22 mouse cellular contexts compared by ENCODE assay signal in the genomic region with DNA sequence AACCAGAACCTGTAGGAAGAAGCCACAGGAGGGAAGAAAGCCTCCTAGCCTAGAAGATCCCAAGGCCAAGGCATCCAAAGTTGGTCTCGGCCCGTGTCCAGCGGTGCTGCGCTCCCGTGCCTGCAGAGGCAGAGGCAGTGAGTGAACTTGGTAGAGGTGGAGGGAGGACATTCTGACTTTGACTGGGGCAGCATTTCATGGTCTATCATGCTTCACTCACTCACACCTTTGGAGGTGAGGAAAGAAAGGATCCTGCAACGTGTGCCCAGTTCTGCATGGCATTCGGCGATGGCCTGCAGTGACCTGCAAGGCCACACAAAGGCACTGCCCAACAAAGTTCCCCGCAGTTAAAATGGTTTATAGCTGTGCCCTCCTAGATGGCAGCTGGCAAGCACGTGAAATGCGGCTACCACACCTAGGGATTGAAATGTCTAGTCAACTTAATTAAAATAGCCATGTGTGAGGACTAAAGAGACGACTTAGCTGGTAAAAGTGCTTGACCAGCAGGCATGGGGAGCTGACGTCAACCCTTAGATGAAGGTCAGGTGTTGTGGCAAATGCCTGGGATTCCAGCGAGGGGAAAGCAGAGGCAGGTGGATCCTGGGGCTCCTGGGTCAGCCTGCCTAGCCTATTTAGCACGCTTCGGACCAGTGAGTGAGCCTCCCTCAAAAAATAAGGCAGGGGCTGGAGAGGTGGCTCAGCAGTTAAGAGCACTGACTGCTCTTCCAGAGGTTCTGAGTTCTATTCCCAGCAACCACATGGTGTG. TPM values are rescaled to one million over a fixed set of nuclear protein-coding genes. Genes with fewer than 3 reads are reported as not detected.
DNase-seq lines count a peak whose midpoint lies in the region; ATAC-seq and TF ChIP-seq lines count a peak whose summit lies in the region.
"Had no signal": no experiment of that assay in that cellular context is flagged by ENCODE, and none has a peak within 500 bp of the region (broad histone marks: within the 10 kb centered on the region; RNA-seq: fewer than 3 reads in every experiment).

No protein-coding gene starts in this region.

- H3K79me2 ChIP-seq in myocyte (ENCODE audit: control insufficient read depth, insufficient read depth), result peaks cover 18% of the 10 kb centered on the region

- DNase-seq in hindbrain, embryonic 10.5 days (ENCODE audit: low spot score), result no peak
- no peak for DNase-seq in heart, embryonic 10.5 days (ENCODE audit: low spot score)
- DNase-seq in heart, postnatal 0 days (ENCODE audit: low spot score), result peak; percentile 74
- no peak for DNase-seq in lung, adult 18-20 months
- DNase-seq in layer of hippocampus, adult 11-12 months (ENCODE audit: low spot score), result no peak
- DNase-seq: adrenal gland, postnatal 25 days; cerebellum, adult 18-20 months; gastrocnemius, postnatal 25 days; kidney, postnatal 4 days; lung, adult 2 months; retina, postnatal 1 day; thymus, adult 18-20 months; thymus, postnatal 4 days had no signal

- TF ChIP-seq CTCF in heart, postnatal 0 days (IDR thresholded peaks at IDR 0.05; ENCODE audit: low read depth), result no peak; the same call in 1 of the 2 replicates

- no peaks in the 10 kb centered on the region for H3K36me3 ChIP-seq in hindbrain, embryonic 10.5 days
- H3K36me3 ChIP-seq in hindbrain, embryonic 12.5 days, result no peaks in the 10 kb centered on the region
- peaks cover 11% of the 10 kb centered on the region for H3K36me3 ChIP-seq in heart, embryonic 10.5 days
- peaks cover 11% of the 10 kb centered on the region; the same call in 1 of the 2 replicates for H3K36me3 ChIP-seq in heart, postnatal 0 days (replicated peaks; ENCODE audit: control insufficient read depth, insufficient read depth, low read length)
- peaks cover 4% of the 10 kb centered on the region for H3K36me3 ChIP-seq in myocyte (ENCODE audit: control insufficient read depth, insufficient read depth)
- H3K36me3 ChIP-seq: midbrain, embryonic 15.5 days; stomach, embryonic 15.5 days had no signal

- TF ChIP-seq EP300 in heart, postnatal 0 days (IDR thresholded peaks at IDR 0.05; ENCODE audit: low read depth), result peak; percentile 83; the same call in 1 of the 2 replicates

- H3K9ac ChIP-seq in hindbrain, embryonic 12.5 days, result no peak overlapping the region
- H3K9ac ChIP-seq in heart, postnatal 0 days (replicated peaks; ENCODE audit: low read depth, low read length), result peak overlapping the region; percentile 40; the same call in 1 of the 2 replicates
- H3K9ac ChIP-seq: hindbrain, embryonic 14.5 days; midbrain, embryonic 15.5 days; stomach, embryonic 15.5 days had no signal

- H3K27me3 ChIP-seq in hindbrain, embryonic 10.5 days (ENCODE audit: insufficient read depth, poor library complexity, severe bottlenecking), result no peaks in the 10 kb centered on the region
- no peaks in the 10 kb centered on the region for H3K27me3 ChIP-seq in hindbrain, embryonic 12.5 days
- H3K27me3 ChIP-seq in heart, embryonic 10.5 days (ENCODE audit: insufficient read depth, poor library complexity, severe bottlenecking), result no peaks in the 10 kb centered on the region
- H3K27me3 ChIP-seq in heart, postnatal 0 days (ENCODE audit: control insufficient read depth, insufficient read depth, low read length), result no peaks in the 10 kb centered on the region
- no peaks in the 10 kb centered on the region for H3K27me3 ChIP-seq in myocyte (ENCODE audit: control insufficient read depth, insufficient read depth, insufficient read length)
- H3K27me3 ChIP-seq: midbrain, embryonic 15.5 days; stomach, embryonic 15.5 days had no signal

- peaks cover 8% of the 10 kb centered on the region; the same call in 1 of the 2 replicates for H3K4me1 ChIP-seq in hindbrain, embryonic 10.5 days (replicated peaks)
- H3K4me1 ChIP-seq in hindbrain, embryonic 12.5 days, result no peaks in the 10 kb centered on the region
- peaks cover 93% of the 10 kb centered on the region for H3K4me1 ChIP-seq in heart, embryonic 10.5 days
- H3K4me1 ChIP-seq in heart, postnatal 0 days (ENCODE audit: control insufficient read depth, insufficient read depth), result peaks cover 82% of the 10 kb centered on the region
- H3K4me1 ChIP-seq: midbrain, embryonic 15.5 days had no signal

- H3K4me2 ChIP-seq in hindbrain, embryonic 12.5 days (replicated peaks), result no peak overlapping the region
- 0 out of 2 replicates have a peak overlapping the region, but pooled peaks have one; percentile 2 for H3K4me2 ChIP-seq in heart, postnatal 0 days (ENCODE audit: low read depth, low read length)
- no peak overlapping the region for H3K4me2 ChIP-seq in myocyte (ENCODE audit: low read depth)
- H3K4me2 ChIP-seq: hindbrain, embryonic 14.5 days; midbrain, embryonic 15.5 days; stomach, embryonic 15.5 days had no signal

- no peak overlapping the region for H3ac ChIP-seq in myocyte (ENCODE audit: control insufficient read depth, insufficient read length)

- TF ChIP-seq POLR2A in myocyte (IDR thresholded peaks at IDR 0.05; ENCODE audit: insufficient read length, low read depth), result peak; percentile 3

- WGBS in hindbrain, embryonic 10.5 days, result 83% methylated on average over 16 of the region's 16 CpGs
- WGBS in hindbrain, embryonic 12.5 days, result 82% methylated on average over 16 of the region's 16 CpGs
- WGBS in heart, embryonic 10.5 days, result 65% methylated on average over 16 of the region's 16 CpGs
- 41% methylated on average over 16 of the region's 16 CpGs for WGBS in heart, postnatal 0 days

- no peaks in the 10 kb centered on the region for H3K9me3 ChIP-seq in hindbrain, embryonic 10.5 days
- H3K9me3 ChIP-seq in hindbrain, embryonic 12.5 days (replicated peaks), result no peaks in the 10 kb centered on the region
- no peaks in the 10 kb centered on the region for H3K9me3 ChIP-seq in heart, embryonic 10.5 days
- no peaks in the 10 kb centered on the region for H3K9me3 ChIP-seq in heart, postnatal 0 days (replicated peaks; ENCODE audit: control insufficient read depth, low read length)
- H3K9me3 ChIP-seq: megakaryocyte, embryonic 14.5 days; midbrain, embryonic 15.5 days; stomach, embryonic 15.5 days had no signal

- ATAC-seq in hindbrain, embryonic 12.5 days (ENCODE audit: low FRiP score), result no peak
- peak; percentile 62 for ATAC-seq in heart, postnatal 0 days (ENCODE audit: insufficient read depth, low read depth)
- ATAC-seq: forebrain, embryonic 14.5 days; midbrain, embryonic 15.5 days had no signal

- no peak overlapping the region for H3K4me3 ChIP-seq in hindbrain, embryonic 10.5 days
- H3K4me3 ChIP-seq in hindbrain, embryonic 12.5 days, result no peak overlapping the region
- no peak overlapping the region for H3K4me3 ChIP-seq in heart, embryonic 10.5 days
- H3K4me3 ChIP-seq in heart, postnatal 0 days (ENCODE audit: low read depth, low read length), result no peak overlapping the region
- no peak overlapping the region for H3K4me3 ChIP-seq in myocyte
- H3K4me3 ChIP-seq: megakaryocyte, embryonic 14.5 days; midbrain, embryonic 15.5 days; stomach, embryonic 15.5 days had no signal

- H3K27ac ChIP-seq in hindbrain, embryonic 10.5 days, result peak overlapping the region; percentile 35; the same call in 1 of the 2 replicates
- no peak overlapping the region for H3K27ac ChIP-seq in hindbrain, embryonic 12.5 days
- H3K27ac ChIP-seq in heart, embryonic 10.5 days, result peak overlapping the region; percentile 85
- peak overlapping the region; percentile 95 for H3K27ac ChIP-seq in heart, postnatal 0 days (ENCODE audit: low read depth)
- H3K27ac ChIP-seq: hindbrain, embryonic 14.5 days; midbrain, embryonic 15.5 days; stomach, embryonic 15.5 days had no signal

TF ChIP-seq in myocyte, 11 proteins besides CTCF, POLR2A, EP300 and RAD21:
- TF ChIP-seq MAX (IDR thresholded peaks at IDR 0.05; ENCODE audit: low read depth), result no peak
- no peak for TF ChIP-seq TCF3 (IDR thresholded peaks at IDR 0.05; ENCODE audit: insufficient read length, low read depth)
- no peak for TF ChIP-seq REST (IDR thresholded peaks at IDR 0.05; ENCODE audit: insufficient read depth, insufficient read length)
- no peak for TF ChIP-seq CEBPB (IDR thresholded peaks at IDR 0.05; ENCODE audit: insufficient read depth, poor library complexity, severe bottlenecking)
- TF ChIP-seq USF1 (IDR thresholded peaks at IDR 0.05; ENCODE audit: low read depth), result no peak
- TF ChIP-seq TCF12 (IDR thresholded peaks at IDR 0.05; ENCODE audit: insufficient read depth, poor library complexity, severe bottlenecking), result no peak
- TF ChIP-seq SRF (IDR thresholded peaks at IDR 0.05; ENCODE audit: control insufficient read depth, insufficient read length, low read depth), result no peak
- TF ChIP-seq MYOD1 (IDR thresholded peaks at IDR 0.05; ENCODE audit: control insufficient read depth in 1 of 3, insufficient read length in 2 of 3, low read depth in 2 of 3), result peak in 1 of 3 experiments; percentile 57
- peak; percentile 28 for TF ChIP-seq POLR2AphosphoS2 (IDR thresholded peaks at IDR 0.05; ENCODE audit: insufficient read length, low read depth)
- TF ChIP-seq MYOG (IDR thresholded peaks at IDR 0.05; ENCODE audit: control insufficient read depth in 1 of 3, insufficient read depth in 1 of 3, insufficient read length in 2 of 3, low read depth in 2 of 3), result peak in 1 of 3 experiments; percentile 75
- TF ChIP-seq E2F4 (IDR thresholded peaks at IDR 0.05; ENCODE audit: insufficient read depth), result no peak

RNA-seq across cellular contexts. Expression of a gene that starts 36.8 kb away (rescaled TPM):
- 0.75 and 0.81 TPM in 2 replicates for polyA plus RNA-seq in hindbrain, embryonic 10.5 days (2016; fragmentation: Nextera tagmentation; extraction: Ambion mirVana)
- polyA plus RNA-seq in hindbrain, embryonic 12.5 days (2016; fragmentation: Nextera tagmentation; extraction: Ambion mirVana), result 0.76 and 1.2 TPM in 2 replicates
- polyA plus RNA-seq in heart, embryonic 10.5 days (2016; fragmentation: Nextera tagmentation; extraction: Ambion mirVana), result 32.5 and 43.7 TPM in 2 replicates
- 215 and 246 TPM in 2 replicates for total RNA-seq in heart, postnatal 0 days (2014; rRNA removed; ENCODE audit: low replicate concordance)
- polyA plus RNA-seq in heart, postnatal 0 days (2015; fragmentation: Nextera tagmentation; extraction: Ambion mirVana), result 47.3 and 61.7 TPM in 2 replicates
- polyA plus RNA-seq in myocyte (2012; fragmentation: generic; extraction: Trizol), result 217 TPM
- total RNA-seq: CH12.LX; common myeloid progenitor, adult 5-6 weeks had no signal

Comparison
In these comparisons a context has a peak if more than half of its experiments do, and no peak if none do; other contexts are left out.
1. RNA of a gene that starts 36.8 kb away (polyA plus RNA-seq): 217 TPM in myocyte (single experiment), 47.3 to 61.7 TPM in heart, postnatal 0 days and 32.5 to 43.7 TPM in heart, embryonic 10.5 days; 0.75 to 0.81 TPM in hindbrain, embryonic 10.5 days and 0.76 to 1.2 TPM in hindbrain, embryonic 12.5 days; every median in the first group is over 10 times any median in the second.